Mouse (Mus musculus) frontal cortex, adult 2 months (tissue): ENCODE results near the gene Haus8. TPM values are rescaled to one million over a fixed set of nuclear protein-coding genes. Genes with fewer than 3 reads are reported as not detected.
"Not testable (repeated sequence)": the region's sequence is repeated elsewhere in the genome, so short reads cannot be mapped to it uniquely, and the experiment has no call there.

Experiments used
- DNase-seq, 2 experiments: peaks; one replicate each; pipeline ENCODE4 v3.0.0; 2022; ENCODE audit warnings: low spot score in 1 of 2; ENCODE audit errors: extremely low spot score in 1 of 2
- polyA plus RNA-seq: library from polyadenylated mRNA; depleted of rRNA; stranded (reverse); fragments of >200 nt; gene quantifications from 2 replicates; pipeline ENCODE4 v1.2.3, GENCODE M21; 2012; rRNA removed

Gene Haus8
- polyA plus RNA-seq, 1 experiment, result 12.5 TPM

DNA sequence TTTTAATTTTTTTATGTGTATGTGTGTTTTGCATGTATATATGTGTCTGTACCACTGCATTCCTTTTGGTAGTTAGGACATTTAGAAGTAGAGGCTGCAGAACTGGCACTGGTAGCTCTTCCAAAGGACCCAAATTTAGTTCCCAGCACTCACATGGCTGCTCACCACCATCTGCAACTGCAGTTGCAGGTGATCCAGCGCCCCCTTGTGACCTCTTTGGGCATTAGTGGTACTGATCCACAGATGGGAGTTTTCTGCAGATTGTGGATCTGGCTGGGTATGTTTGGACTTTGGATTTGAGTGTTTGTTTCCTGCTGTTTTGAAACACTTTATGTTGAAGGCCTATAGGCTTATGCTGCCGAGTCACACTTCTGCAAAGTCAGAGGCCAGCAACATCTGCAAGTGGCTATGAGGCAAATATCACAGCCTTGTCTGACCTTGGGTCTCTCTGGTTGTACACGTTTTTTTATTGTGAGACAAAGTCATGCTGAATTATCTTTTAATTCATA is 15.8 kb upstream of the Haus8 start:
- DNase-seq, result no peak

DNA sequence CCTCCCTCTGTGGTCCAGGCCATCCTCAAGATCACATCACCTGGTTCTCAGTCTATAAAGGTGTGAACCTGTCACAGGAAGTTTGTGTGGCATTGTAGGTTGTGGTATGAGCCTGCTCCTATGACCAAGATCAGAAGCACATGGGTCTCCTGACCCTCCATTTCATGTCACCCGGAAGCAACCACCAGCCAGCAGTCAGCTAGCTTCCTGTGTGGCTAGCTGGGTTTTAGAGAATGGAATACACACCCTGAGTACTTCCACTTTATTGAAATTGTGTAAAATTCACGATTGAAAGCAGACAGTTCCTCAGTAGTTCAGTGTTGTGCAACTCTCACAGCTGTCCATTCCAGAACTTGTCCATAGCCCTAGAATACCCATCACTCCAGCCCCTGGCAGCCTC is 13.5 kb upstream of the Haus8 start:
- not testable (repeated sequence) for DNase-seq

DNA sequence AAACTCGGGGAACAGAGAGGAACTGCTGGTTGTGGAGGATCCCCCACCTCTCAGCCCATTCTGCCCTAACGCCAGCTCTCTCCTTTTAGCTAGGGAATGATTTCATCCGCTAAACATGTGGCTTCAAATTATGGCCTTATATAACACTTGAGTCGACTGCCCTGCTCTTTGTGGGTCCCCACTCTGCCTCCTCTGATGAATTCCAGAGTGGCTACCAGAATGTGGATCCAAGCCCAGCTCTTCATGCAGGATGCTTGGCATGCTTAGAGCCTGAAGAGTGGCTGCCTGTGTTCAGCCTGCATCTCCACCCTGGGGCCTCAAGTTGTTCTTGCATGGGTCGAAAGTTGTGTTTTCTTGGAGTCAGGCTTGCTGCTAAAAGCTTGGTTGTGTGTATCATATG is 9.9 kb upstream of the Haus8 start:
- no peak for DNase-seq

DNA sequence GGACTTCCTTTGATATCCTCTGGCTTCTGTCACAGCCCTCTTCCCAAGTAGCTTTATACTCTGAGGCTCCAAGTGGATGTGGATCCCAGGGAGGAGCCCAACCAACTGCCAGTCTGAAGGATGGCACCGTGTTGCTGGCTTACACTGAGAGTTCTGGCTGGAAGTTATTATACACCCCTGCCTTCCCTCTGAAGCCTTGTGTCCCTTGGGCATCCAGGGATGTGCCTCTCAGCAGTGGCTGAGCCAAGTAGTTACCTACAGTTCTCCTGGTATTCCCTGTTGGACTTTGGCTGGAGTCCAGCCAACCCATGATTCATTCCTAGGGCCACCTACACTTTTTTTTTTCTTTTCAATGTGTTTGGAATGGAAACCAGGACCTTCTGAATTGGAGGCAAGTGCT is 9.0 kb upstream of the Haus8 start:
- DNase-seq, result peak in 1 of 2 experiments; percentile 29

DNA sequence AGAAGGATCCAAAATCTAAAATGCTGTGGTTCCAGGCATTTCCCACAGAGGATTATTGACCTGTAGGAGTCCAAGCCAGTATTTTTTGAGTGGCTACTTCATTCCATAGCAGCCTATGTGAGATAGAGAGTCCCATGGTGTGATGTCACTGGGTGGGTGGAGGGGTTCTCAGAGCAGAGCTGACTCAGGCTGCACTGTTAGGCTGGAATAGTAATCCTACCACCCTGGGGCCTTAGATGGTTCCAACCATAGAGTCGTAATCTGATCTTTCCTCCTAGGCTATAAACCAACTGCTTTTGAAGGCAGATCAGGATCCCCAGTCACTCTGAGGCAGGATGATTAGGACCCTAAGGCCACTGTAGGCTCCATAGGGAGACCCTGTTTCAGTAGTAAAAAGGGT is 6.7 kb upstream of the Haus8 start:
- DNase-seq, result not testable (repeated sequence)

DNA sequence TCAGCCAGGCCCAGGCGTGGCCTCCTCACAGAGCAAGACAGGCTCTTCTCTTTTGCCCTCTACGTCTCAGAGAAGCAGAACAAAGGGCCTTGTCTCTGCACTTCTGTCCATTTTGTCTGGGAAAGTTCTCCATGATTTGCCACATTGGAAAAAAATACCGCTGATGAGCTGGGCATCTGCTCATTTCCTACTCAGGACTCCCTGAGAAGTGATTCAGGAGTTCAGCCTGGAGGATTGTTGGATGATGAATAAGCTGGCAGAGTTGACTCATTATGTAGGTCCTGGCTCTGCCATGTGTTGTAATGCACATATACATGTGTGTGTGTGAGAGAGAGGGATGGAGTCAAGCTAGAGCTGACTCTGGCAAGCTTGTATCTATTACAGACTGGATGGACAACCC is 3.4 kb upstream of the Haus8 start:
- no peak for DNase-seq

DNA sequence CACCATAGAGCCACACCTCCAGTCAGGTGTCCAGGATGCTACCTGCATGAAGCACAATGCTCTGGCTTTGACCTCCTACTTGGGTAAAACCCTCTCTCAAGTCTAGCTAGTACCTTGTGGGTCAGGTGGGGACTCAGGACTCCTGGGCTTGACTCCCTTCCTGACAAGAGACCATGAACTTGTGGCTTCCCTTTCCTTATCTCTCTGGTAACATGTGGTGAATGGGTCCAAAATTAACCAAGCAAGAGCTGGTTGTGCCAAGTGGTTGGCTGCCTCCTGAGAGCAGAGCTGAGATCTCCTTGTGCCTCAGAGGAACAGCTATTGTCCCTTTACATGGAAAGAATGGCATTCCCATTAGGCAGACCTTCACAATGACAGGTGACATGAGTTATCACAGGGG is 1.7 kb upstream of the Haus8 start:
- DNase-seq, result no peak

DNA sequence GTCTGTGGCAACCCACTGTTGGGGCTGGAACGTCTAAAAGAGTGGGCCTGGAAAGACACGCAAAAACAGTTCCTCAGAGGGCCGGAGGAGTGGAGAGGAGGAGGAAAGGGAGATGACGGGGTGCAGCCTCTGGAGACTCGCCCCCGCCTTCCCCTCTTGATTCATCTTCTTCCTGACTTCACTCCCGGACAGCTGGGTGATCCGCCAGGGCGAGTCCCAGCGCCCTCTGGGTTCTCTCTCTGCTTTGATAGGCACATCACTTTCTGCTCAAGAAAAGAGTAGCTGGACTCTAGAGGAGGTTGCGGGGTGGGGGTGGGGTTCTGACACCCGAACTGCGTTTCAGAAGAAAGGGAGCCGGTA is 397 bp upstream of the Haus8 start:
- DNase-seq, result peak in 1 of 2 experiments; percentile 67

DNA sequence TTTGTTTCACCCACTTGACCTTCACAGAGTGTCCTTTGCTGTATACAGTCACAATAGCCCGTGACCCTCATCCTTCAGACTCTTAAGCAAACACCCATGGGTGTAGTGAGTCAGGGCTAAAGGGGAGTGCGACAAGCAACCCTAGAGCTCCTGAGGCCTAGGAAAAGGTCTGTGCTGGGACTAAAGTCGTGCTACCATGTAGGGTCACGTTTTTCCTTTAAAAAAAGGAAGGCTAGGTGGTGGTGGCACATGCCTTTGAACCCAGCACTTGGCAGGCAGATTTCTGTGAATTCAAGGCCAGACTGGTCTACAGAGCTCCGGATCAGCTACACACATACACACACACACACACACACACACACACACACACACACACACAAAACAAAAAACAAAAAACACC is 1.1 kb downstream of the Haus8 start:
- no peak for DNase-seq

DNA sequence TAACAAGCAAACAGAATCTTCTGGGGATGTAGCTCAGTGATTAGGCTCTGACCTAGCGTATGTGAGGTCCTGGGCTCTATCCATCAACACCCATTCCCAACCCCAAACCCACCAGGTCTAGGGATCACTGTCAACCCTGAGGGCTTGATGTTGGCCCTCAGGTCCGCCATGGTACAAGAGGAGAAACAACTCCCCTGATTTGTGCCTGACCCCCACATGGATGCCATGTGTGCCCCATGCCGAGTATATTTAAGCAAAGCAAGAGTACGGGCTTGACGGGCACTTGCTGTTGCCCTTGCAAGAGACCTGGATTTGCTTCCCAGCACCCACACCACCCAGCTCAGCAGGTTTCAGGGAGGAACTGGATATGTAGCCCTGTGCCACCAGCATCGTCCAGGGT is 4.4 kb downstream of the Haus8 start:
- not testable (repeated sequence) for DNase-seq

DNA sequence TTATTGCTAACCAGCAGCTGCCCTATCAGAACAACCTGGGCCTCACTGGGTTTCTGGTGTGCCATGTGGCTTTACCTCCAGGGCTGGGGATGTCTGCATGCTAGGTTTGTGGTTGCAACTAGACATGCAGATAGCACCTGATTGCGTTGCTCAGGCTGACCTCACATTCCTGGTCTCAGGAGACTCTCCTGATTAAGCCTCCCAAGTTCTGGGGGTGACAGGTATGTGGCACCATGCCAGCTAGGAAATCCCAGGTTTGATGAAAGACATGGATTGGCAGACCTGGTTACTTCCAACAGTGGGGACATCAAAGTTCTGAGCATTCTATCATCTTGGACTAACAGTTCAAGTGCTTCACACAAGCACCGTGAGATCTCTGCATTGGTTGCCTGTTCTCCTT is 5.0 kb downstream of the Haus8 start:
- no peak for DNase-seq

DNA sequence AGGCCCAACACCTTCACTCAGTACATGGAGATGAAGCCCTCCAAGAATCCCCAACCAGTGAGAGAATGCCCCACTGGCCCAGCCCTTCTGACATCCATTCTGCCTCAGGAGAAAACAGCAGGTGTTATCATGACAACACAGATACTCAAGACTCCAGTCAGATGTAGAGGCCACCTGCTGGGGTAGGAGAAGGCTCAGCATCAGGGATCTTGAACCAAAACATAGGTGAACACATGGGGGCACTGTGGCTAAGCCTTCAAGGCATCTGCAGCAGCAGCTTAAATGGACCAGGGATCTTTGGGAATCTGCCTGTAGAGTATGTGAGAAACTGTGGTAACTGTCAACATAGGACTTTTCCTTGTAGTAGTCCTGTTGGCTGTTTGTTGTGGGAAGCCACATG is 11.5 kb downstream of the Haus8 start:
- DNase-seq, result peak in 1 of 2 experiments; percentile 34

DNA sequence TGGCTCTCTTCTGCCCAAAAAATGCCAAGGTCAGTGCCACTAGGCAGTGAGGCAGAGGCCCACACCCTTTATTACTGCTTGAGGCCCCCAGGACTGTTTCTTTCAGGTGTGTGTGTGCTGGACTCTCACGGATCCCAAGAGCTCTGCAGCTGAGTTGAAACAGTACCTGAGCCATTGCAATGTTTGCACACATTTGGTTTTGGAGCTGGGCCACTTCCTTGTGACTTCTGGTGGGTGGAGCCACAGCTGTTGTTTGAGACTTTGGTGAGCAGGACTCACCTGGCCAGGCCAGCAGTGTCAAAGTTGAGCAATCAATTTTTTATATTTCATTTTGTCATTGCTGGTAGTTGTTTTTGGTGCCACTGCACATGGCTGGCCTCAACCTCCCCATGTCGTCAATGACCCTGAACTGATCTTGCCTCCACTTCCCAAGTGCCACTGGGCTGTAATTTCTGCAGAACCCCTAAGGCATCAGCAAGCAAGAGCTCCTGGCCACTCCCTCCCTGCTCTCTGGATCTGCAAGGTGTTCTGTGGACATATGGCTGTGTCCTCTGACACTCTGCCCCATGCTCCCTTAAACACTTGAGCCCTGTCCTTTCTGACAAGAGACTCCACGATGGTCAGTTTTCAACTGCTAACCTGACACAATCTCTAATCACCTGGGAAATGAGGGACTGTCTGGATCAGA is 16.0 kb downstream of the Haus8 start:
- DNase-seq, result no peak

DNA sequence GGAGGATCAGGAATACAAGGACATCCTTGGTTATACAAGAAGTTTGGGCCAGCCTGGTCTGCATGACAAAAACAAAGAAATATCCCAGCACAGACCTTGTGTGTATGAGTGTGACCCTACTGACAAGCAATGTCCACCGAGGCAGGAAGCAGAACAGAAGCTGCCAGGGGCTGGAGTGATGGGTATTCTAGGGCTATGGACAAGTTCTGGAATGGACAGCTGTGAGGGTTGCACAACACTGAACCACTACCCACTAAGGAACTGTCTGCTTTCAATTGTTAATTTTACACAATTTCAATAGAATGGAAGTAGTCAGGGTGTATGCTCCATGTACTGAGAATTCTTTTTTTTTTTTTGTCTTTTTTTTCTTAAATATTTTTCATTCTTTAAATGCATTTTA is 24.5 kb downstream of the Haus8 start:
- DNase-seq, result no peak

DNA sequence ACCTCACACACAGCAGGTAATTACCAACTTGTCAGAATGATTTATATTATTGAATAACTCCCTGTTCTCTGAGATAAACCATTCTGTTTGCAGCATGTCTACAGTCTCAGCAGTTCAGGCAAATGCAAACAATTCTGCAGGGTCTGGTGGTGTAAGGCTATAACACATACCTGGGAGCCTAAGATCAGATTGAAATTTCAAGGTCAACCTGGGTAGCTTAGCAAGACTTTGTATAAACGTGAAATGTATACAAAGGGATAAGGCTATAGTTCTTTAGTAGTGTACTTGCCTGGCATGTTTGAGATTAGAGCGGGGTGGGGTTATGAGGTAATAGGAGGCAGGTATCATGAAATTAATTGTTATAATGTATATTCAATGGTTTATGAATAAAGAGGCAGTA is 30.0 kb downstream of the Haus8 start:
- DNase-seq, result no peak

DNA sequence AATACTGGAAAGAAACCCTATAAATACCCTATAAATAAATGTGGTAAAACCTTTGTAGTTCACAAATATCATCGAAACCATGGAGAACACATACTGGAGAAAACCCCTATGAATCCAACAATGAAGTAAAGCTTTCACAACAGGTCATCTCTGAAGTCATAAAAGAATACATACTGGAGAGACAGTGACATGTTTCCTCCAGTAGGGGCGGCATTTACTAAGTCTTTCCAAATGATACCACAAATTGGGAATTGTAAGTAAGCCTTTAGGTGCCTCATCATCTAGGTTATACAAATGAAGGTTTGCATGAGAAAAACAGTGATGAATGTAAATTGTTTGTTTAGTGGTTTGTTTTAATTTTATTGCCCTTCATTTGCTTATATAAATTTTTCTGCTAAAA is 48.2 kb downstream of the Haus8 start:
- DNase-seq, result no peak

DNA sequence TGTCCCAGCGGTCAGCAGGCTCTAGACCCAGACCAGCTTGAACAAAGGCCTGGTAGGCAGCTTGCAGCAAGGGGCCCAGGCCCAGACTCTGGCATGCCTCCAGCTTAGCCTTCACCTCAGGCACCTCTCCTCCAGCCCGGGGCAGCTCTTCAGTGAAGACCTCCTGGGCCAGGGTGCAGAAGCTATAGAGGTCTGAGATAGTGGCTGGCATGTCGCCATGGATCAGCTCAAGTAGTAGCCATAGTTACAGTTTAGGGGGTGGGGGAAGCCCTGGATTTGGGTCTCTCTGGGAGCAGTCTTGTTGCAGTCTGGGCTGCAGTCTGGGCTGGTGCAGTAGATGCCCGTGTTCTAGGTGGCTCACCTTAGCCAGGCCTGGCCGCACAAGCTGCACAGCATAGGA is 58.5 kb downstream of the Haus8 start:
- DNase-seq, result not testable (repeated sequence)

DNA sequence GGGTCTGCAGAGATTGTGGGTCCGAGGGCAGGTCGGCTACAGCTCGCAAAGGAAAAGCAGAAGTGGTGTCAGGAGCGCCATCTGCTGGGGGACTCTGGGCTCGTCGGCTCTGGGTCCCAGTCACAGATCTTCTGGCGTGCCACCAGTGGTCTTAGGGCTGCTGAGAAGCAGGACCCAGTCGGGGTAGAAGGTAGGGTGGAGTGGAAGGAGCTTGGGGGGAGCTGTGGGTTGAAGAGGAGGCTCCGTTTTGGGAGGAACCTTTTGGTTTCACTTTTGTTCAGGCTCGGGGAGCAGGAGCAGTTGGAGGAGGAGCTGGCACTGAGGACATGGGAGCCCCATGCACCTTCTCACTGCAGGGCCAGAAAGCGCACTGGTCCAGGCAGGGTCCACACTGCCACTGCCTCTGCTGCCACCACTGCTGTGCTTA is 67.2 kb downstream of the Haus8 start:
- DNase-seq, result peak in 1 of 2 experiments; percentile 4

Other genes starting within 250 kb of the Haus8 start
- gene Myo9b, start 220 bp downstream of the Haus8 start, polyA plus RNA-seq, result 38.0 and 38.1 TPM in 2 replicates
- gene Use1, start 93.9 kb upstream of the Haus8 start, polyA plus RNA-seq, result 174 and 195 TPM in 2 replicates
- gene Ocel1, start 98.4 kb upstream of the Haus8 start, polyA plus RNA-seq, result 11.4 and 12.9 TPM in 2 replicates
- gene Nr2f6, start 109.0 kb upstream of the Haus8 start, polyA plus RNA-seq, result 42.5 and 42.8 TPM in 2 replicates
- 8.9 and 11.8 TPM in 2 replicates for gene Ushbp1, start 122.9 kb upstream of the Haus8 start, polyA plus RNA-seq
- 131 and 140 TPM in 2 replicates for gene Babam1, start 123.9 kb upstream of the Haus8 start, polyA plus RNA-seq
- 0.56 and 1.2 TPM in 2 replicates for gene Ankle1, start 133.1 kb upstream of the Haus8 start, polyA plus RNA-seq
- 380 and 404 TPM in 2 replicates for gene Abhd8, start 190.7 kb upstream of the Haus8 start, polyA plus RNA-seq
- 45.0 and 57.4 TPM in 2 replicates for gene Mrpl34, start 192.0 kb upstream of the Haus8 start, polyA plus RNA-seq
- 123 and 146 TPM in 2 replicates for gene Dda1, start 196.3 kb upstream of the Haus8 start, polyA plus RNA-seq
- 74.5 and 77.0 TPM in 2 replicates for gene Ano8, start 213.0 kb upstream of the Haus8 start, polyA plus RNA-seq
- gene Gtpbp3, start 215.2 kb upstream of the Haus8 start, polyA plus RNA-seq, result 32.4 and 34.4 TPM in 2 replicates
- 9.7 and 13.6 TPM in 2 replicates for gene Plvap, start 238.8 kb upstream of the Haus8 start, polyA plus RNA-seq